Mouse (Mus musculus) left cerebral cortex, postnatal 14 days (tissue): Measurements from ENCODE around the gene Lysmd4. TPM values are rescaled to one million over a fixed set of nuclear protein-coding genes. Genes with fewer than 3 reads are reported as not detected.
"Not testable (repeated sequence)": the region's sequence is repeated elsewhere in the genome, so short reads cannot be mapped to it uniquely, and the experiment has no call there.

Experiments used
- DNase-seq, 2 experiments: peaks; one replicate each; pipeline ENCODE4 v3.0.0; 2021 to 2022; ENCODE audit warnings: low spot score in 2 of 2, mixed read lengths in 1 of 2
- intact Hi-C: fragments of 180-260 bp; cut with DNase I; formaldehyde crosslinking; loops from one replicate; pipeline ENCODE4 v1.15.1; 2025
- total RNA-seq, 2 experiments: library from RNA; stranded (reverse); gene quantifications; 2 replicates each; pipeline ENCODE4 v1.2.3; 2021

The Lysmd4 gene
- total RNA-seq, 2 experiments from 2014 or later = 33.3 to 39.3 TPM

DNA sequence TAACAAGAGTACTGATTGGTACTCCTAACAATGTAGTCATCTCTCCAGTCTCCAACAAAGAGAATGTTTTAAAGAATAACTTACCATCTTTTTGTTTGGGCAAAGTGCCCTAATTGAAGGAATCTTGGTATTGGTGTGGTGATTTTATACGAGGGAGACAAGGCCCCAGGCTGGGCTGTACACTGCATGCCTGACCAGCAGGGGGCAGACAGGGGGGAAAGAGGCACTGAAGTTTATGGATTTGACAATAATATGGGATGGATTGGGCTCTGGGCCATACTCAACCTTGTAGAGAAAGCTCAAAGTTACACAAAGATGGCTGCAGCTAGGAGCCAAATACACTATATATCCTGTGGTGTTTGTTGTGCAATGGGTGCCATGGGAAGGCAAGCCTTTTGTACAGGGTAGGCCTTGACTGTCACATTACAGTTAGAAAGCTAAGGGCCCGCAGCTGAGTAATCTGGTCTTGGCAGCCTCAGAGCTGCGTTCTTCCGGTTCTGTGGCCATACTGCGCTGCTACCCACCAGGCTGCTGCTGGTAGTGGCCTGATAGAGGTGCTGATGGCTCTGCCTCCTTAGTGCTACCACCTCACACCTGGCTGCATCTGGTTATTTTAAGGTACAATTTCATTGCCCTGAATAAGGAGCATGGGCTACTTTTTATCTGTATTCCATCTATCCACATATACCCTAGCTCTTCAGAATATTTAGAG lies 6.7 kb downstream of the Lysmd4 start:
- no peak for DNase-seq
- intact Hi-C loops = loop anchor here (5.0 kb wide), 1 partner anchor 403 kb away; no protein-coding TSS in a partner anchor

- no peak for DNase-seq
- intact Hi-C loops = loop anchor here (5.0 kb wide), 1 partner anchor 403 kb away; no protein-coding TSS in a partner anchor
These were observed 7.4 kb downstream of the Lysmd4 start for GRCm38 (mm10) chr7:67229701-67230100.

DNA sequence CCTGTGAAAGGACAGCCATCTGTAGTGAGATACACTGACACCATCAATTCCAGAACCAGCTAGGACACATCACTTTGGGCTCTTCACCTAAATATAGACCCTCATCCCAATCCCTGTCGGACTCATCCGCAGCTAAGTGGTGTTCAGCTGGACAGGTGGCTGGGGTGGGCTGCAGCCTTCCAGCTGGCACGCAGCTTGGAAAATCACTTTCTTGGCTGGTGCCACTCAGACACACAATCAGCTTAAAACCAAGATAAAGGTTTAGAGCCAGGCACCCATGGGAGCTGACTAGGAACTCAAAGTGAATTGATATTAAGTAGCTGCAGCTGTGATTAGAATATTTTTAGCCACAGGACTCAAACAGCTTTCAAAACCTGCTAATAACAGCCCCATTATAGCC lies 7.9 kb downstream of the Lysmd4 start:
- no peak for DNase-seq
- intact Hi-C loops = no loop called here

DNA sequence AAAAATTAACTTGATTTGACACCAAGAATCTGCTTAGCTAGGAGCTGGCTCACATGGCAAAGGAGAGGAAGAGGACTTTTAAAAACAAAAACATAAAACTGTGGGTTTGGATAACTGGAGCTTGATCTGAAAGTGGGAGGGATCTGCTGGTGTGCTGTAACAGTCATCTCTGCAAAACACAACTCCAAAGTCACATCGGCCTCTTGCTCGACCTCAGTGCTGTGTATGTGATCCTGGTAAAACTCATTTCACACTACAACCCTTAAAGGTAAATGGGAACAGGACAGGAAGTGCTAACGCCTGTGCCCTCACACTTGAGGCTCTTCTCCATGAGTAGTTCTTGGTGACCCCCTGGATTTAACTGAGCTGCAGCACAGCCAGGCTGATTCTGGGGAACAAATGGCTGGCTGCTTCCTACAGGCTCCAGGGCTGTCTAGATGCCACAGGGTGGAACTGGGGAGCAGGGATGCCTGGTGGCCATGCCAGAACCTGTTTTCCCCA lies 8.3 kb downstream of the Lysmd4 start:
- intact Hi-C loops = no loop called here
- DNase-seq = no peak

DNA sequence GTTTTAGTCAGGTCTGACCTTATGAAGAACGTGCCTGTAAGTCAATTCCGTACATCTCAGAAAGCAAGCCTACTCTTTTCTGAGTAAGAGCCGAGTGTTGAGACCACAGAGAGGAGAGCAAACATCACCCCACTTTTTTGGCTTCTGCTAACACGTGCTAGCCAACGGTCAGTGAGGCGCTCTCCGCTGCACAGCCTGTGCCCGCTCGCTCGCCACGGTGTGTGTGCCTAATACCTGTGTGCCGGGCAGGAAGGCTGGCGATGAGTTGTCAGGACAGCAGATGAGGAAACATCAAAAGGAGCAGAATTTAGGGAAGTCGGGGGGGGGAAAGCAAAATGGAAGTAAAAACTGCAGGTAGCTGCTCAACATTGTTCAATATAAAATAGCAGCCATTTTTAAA lies 10.2 kb downstream of the Lysmd4 start:
- no peak for DNase-seq
- intact Hi-C loops = no loop called here

GRCm38 (mm10) chr7:67234797-67235196 lies 12.5 kb downstream of the Lysmd4 start:
- no peak for DNase-seq
- intact Hi-C loops = no loop called here

- intact Hi-C loops = no loop called here
- no peak for DNase-seq
These were observed 14.0 kb downstream of the Lysmd4 start for GRCm38 (mm10) chr7:67236351-67236750.

- no peak for DNase-seq
- intact Hi-C loops = no loop called here
These were observed 15.4 kb downstream of the Lysmd4 start for GRCm38 (mm10) chr7:67237752-67238151.

DNA sequence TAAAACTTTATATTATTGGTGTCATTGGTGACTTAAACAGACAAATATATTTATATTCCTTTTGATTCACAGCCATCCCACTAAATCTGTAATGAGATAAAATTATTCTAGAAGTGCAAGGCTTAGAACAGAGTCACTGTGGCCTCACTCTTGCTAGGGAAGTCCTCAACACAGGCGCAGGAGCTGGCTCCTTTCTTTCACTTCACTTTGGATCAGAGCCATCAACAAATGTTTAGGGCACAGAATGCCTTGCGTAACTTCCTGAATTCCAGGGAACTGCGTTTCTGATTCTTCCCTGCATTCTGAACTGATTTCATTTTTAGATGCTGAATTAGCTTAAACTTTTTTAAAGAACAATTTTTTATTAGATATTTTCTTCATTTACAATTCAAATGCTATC lies 19.6 kb downstream of the Lysmd4 start:
- DNase-seq = no peak
- intact Hi-C loops = loop anchor here (2.0 to 10.0 kb wide), 3 partner anchors 130 to 389 kb away; partner anchors contain the start of gene Mef2a

DNA sequence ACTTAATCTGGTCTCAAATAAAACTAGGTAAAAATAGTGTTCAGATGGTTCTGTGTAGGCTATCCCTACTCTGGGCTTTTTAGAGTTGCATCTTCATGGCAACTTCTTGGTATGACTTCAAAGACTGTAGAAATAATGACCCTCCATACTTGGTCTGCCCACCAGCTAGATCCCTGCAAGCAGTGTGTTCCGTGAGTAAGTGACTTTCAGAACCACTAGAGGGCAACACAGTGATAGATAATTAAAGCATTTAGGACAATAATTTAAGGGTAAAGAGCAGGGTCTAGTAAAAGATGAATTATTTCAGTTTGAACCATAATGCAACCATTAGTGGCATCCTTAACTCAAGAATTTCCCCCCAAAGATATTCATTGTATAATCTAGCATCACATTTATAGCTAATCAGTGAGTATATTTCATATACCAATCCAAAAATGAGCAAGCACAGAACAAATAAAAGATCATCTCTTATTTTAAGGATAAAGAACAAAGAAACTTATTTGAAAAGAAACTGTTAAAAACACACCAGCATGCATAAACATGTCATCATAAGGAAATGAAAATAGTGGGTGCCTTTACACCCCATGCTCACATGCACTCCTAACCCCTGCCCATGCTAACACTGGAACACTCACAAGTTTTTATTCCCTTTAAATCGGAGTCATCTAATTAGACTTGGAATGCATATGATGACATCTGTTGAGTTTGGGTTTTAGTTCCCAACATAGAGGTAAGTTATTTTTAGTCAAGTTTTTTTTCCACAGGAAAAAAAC lies 21.0 kb downstream of the Lysmd4 start:
- peak in 1 of 2 experiments; percentile 41 for DNase-seq
- intact Hi-C loops = loop anchor here (2.0 to 10.0 kb wide), 3 partner anchors 129 to 387 kb away; partner anchors contain the start of gene Mef2a

DNA sequence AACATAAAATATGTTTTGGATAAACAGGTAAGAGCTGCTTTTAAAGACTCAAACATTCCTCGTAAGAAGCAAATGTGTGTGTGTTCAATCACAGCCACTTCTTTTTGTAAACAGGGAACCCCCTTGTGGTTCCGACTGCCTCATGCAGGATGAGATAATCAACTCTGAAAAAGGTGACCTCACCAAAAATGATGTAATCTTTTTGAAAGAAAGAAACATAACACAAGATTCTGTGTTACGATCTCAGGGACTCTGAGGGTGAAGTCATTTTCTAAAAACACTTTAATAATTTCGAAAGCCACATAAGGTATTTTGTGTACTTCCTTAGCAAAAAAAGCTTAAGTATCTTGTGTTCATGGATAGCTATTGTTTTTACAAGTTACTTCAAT lies 21.5 kb downstream of the Lysmd4 start:
- DNase-seq = peak in 1 of 2 experiments; percentile 34
- intact Hi-C loops = loop anchor here (2.0 to 10.0 kb wide), 3 partner anchors 128 to 387 kb away; partner anchors contain the start of gene Mef2a

GRCm38 (mm10) chr7:67245255-67245654 lies 22.9 kb downstream of the Lysmd4 start:
- no peak for DNase-seq
- intact Hi-C loops = loop anchor here (10.0 kb wide), 1 partner anchor 280 kb away; no protein-coding TSS in a partner anchor

- intact Hi-C loops = loop anchor here (10.0 kb wide), 1 partner anchor 279 kb away; no protein-coding TSS in a partner anchor
- DNase-seq = no peak
These were observed 23.7 kb downstream of the Lysmd4 start for GRCm38 (mm10) chr7:67246067-67246466.

GRCm38 (mm10) chr7:67259828-67260563 lies 37.7 kb downstream of the Lysmd4 start:
- intact Hi-C loops = no loop called here
- DNase-seq = peak; percentile 70 to 74

GRCm38 (mm10) chr7:67270447-67270846 lies 48.1 kb downstream of the Lysmd4 start:
- DNase-seq, intact Hi-C loops: not testable (repeated sequence)

GRCm38 (mm10) chr7:67283581-67283980 lies 61.2 kb downstream of the Lysmd4 start:
- no peak for DNase-seq
- intact Hi-C loops = no loop called here

DNA sequence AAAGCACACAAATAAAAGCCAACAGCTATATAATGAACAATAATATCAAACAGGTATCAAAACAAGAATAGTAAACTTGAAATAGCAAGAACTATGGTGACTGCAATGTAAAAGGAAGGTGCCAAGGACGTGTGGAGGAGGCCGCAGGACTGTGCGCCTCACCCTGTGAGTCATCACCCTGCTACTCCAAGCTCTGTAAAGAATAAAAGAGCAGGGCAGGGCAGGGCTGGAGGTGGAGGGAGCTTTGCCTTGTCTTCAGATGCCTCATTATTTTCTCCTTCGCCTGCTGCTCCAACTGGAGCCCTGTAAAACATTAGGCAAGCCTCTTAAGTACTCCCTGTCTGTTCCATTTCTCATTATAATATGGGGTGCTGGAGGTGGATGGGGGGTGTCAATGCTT lies 65.1 kb downstream of the Lysmd4 start:
- intact Hi-C loops = no loop called here
- DNase-seq = no peak

- no peak for DNase-seq
- intact Hi-C loops = no loop called here
These were observed 69.0 kb downstream of the Lysmd4 start for GRCm38 (mm10) chr7:67291356-67291755.

GRCm38 (mm10) chr7:67296419-67296818 lies 74.1 kb downstream of the Lysmd4 start:
- DNase-seq = no peak
- intact Hi-C loops = no loop called here

- intact Hi-C loops = no loop called here
These were observed 82.6 kb downstream of the Lysmd4 start for GRCm38 (mm10) chr7:67304937-67305336.

More at GRCm38 (mm10) chr7:67304937-67305336, 82.6 kb downstream of the Lysmd4 start:
- no peak for DNase-seq
